Mouse (Mus musculus): ENCODE measurements at regions not wholly inside any gene's neighbourhood (a gene's known extent, or its start where the extent isn't known, plus 50 kb on each side); places are given as distances from the start of the nearest gene placed in this dataset.

DNA sequence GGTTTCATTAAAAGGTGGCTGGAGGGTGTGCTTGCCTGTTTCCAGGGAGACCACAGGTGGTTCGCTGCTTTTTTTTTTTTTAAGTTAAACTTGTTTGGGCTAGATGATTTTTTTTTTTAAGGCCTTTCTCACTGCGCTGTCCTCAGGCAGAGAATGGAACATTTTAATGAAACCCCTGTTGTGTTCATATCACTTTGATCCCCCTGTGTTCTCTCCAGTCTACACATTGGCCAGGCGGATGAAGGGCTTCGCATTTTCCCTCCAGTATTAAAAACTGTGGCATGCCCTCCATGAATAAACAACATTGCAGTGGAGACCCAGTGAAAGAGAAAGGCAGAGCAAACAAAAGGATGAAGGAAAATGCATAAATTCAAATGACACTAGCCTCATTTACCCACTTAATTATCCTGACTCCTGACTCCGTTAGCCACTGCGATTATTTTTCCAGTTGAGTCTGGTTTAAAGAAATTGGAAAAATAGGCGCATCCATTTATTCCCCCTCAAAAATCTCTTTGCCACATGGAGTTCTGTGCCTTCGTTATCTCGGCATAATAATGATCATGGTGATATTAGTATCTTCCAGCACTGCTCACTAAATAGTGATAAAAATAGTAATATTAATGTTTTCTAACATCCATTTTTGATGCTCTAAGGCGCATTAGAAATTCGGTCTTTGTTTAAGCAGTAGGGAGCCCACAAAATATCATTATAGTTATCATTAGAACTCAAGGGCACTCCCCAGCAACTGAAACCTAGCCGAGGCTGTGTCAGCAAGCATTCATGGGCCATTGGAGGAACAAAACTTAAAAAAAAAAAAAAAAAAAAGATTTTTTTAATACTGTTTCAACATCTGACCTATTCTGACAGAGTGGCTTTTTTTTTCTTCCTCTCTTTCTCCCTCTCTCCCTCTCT, 618.0 kb downstream of the Tfap2b start:
- Histone ChIP-seq H3K4me1 (replicated peaks; ENCODE audit: low read depth, low read length) (no peaks in the 10 kb centered on the region), H3K9me3 (ENCODE audit: low read length) (no peaks in the 10 kb centered on the region), H3K36me3 (ENCODE audit: insufficient read depth, low read length) (no peaks in the 10 kb centered on the region), H3K27me3 (ENCODE audit: insufficient read depth, low read length) (no peaks in the 10 kb centered on the region), H3K4me3 (replicated peaks; ENCODE audit: low read length) (no peak overlapping the region)
- TF ChIP-seq NANOG (IDR thresholded peaks at IDR 0.05; ENCODE audit: borderline replicate concordance, low read length) (no peak), CTCF (conservative IDR thresholded peaks at IDR 0.05; ENCODE audit: low read length) (no peak), POU5F1 (IDR thresholded peaks at IDR 0.05; ENCODE audit: borderline replicate concordance, low read length) (no peak)

DNA sequence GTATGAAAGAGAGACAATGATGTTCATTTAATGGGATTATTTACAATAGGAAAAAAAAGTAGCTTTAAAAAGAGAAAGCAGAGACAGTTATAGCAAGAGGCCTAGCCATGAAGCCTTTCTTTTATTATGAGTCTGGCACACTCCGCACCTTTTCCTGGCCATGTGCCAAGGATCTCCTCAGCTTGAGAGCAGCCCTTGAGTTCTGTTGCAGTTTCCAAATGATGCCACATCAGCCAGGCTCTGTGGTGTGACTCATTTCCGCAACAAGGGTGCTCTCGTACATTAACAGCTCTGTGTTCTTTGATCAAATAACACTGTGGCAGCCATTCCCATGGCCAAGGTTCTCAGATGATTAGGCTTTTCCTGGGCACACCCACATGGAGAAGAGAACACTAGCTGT, 641.2 kb downstream of the Tfap2b start:
- Histone ChIP-seq H3K9me3 (ENCODE audit: low read length) (no peaks in the 10 kb centered on the region), H3K4me1 (replicated peaks; ENCODE audit: low read depth, low read length) (no peaks in the 10 kb centered on the region), H3K36me3 (ENCODE audit: insufficient read depth, low read length) (no peaks in the 10 kb centered on the region), H3K27me3 (ENCODE audit: insufficient read depth, low read length) (no peaks in the 10 kb centered on the region), H3K4me3 (replicated peaks; ENCODE audit: low read length) (no peak overlapping the region)
- TF ChIP-seq CTCF (conservative IDR thresholded peaks at IDR 0.05; ENCODE audit: low read length) (no peak), POU5F1 (IDR thresholded peaks at IDR 0.05; ENCODE audit: borderline replicate concordance, low read length) (no peak), NANOG (IDR thresholded peaks at IDR 0.05; ENCODE audit: borderline replicate concordance, low read length) (no peak)

DNA sequence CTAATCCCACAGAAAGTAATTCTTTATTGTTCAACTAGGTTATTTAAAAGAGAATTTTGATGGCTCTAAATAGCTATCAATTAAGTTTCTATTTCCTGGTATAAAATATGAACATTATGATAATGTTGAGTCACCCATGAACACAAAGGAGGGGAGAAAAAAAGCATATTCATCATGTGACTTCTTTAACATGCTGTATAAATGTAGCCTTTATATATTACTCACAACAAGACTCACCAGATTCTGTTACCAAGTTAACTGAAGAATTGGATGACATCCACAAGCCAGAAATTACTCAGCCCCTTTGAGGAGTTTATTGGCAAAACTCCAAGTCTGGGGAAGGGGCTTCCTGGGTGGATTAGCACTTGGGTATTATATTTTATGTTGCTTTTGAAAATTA, 648.5 kb downstream of the Tfap2b start:
- no peak overlapping the region for H3K4me3 ChIP-seq (replicated peaks; ENCODE audit: low read length)
- TF ChIP-seq POU5F1 (IDR thresholded peaks at IDR 0.05; ENCODE audit: borderline replicate concordance, low read length) (no peak), NANOG (IDR thresholded peaks at IDR 0.05; ENCODE audit: borderline replicate concordance, low read length) (no peak), CTCF (conservative IDR thresholded peaks at IDR 0.05; ENCODE audit: low read length) (no peak)
- H3K4me1 ChIP-seq (replicated peaks; ENCODE audit: low read depth, low read length): no peaks in the 10 kb centered on the region
- H3K36me3 ChIP-seq (ENCODE audit: insufficient read depth, low read length): no peaks in the 10 kb centered on the region
- no peaks in the 10 kb centered on the region for H3K27me3 ChIP-seq (ENCODE audit: insufficient read depth, low read length)
- no peaks in the 10 kb centered on the region for H3K9me3 ChIP-seq (ENCODE audit: low read length)

DNA sequence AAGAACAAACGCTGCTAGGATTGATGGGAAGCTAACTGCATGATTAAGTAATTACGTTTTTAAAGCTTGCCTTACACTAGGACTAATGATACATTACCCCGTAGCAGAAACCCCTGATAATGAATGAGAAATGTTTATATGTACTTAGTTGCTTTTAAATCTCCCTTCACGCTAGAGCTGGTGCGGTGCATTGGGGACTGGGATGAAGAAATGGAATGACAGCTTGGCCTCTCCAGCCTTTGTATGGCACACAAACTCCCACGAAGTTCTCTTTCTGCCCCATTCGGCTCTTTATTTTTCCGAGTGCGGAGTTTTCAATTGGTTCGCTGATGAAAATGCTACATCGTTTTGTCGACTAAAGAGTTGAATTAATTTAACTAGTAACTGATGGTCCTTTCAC, 659.8 kb downstream of the Tfap2b start:
- Histone ChIP-seq H3K36me3 (ENCODE audit: insufficient read depth, low read length) (no peaks in the 10 kb centered on the region), H3K27me3 (ENCODE audit: insufficient read depth, low read length) (no peaks in the 10 kb centered on the region), H3K4me1 (replicated peaks; ENCODE audit: low read depth, low read length) (no peaks in the 10 kb centered on the region), H3K4me3 (replicated peaks; ENCODE audit: low read length) (no peak overlapping the region), H3K9me3 (ENCODE audit: low read length) (no peaks in the 10 kb centered on the region)
- TF ChIP-seq CTCF (conservative IDR thresholded peaks at IDR 0.05; ENCODE audit: low read length) (no peak), POU5F1 (IDR thresholded peaks at IDR 0.05; ENCODE audit: borderline replicate concordance, low read length) (no peak), NANOG (IDR thresholded peaks at IDR 0.05; ENCODE audit: borderline replicate concordance, low read length) (no peak)

DNA sequence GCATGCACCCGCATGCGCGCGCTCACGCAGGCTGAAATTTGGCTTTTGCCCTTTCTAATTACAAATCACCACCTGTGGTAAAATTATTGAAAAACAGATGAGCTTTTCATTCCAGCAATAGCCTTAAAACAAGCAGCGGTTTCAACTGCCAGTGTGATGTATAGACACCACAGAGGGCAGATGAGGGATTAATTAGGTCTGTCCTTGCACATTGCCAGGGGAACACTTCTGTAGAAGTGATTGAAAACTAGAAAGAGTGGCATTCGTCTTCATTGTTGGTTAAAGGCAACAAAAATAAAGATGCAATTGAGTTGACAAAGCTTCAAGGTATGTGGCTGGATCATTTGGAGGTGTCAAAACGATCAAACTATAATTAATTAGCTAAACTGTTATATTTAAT, 672.5 kb downstream of the Tfap2b start:
- TF ChIP-seq CTCF (conservative IDR thresholded peaks at IDR 0.05; ENCODE audit: low read length) (no peak), POU5F1 (IDR thresholded peaks at IDR 0.05; ENCODE audit: borderline replicate concordance, low read length) (no peak), NANOG (IDR thresholded peaks at IDR 0.05; ENCODE audit: borderline replicate concordance, low read length) (no peak)
- Histone ChIP-seq H3K36me3 (ENCODE audit: insufficient read depth, low read length) (no peaks in the 10 kb centered on the region), H3K27me3 (ENCODE audit: insufficient read depth, low read length) (no peaks in the 10 kb centered on the region), H3K4me1 (replicated peaks; ENCODE audit: low read depth, low read length) (no peaks in the 10 kb centered on the region), H3K4me3 (replicated peaks; ENCODE audit: low read length) (no peak overlapping the region), H3K9me3 (ENCODE audit: low read length) (no peaks in the 10 kb centered on the region)

DNA sequence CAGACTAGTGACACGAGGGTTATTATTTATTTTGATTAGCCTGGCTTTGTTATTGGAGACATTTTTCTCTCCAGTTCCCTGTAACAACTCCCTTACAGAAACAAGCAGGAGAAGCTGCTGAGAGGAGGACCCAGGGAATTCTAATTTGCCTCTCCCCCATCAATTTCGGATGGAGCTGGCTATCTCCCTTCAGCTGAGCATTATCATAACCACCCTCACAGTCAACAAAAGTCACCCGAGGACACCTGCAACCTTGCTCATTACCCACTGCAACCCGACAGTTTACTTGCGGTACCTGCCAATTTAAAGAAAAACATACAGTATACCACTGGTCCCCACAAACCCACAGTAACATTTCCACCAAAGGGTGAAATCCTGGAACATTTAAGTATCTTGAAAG, 690.7 kb downstream of the Tfap2b start:
- Histone ChIP-seq H3K4me3 (replicated peaks; ENCODE audit: low read length) (no peak overlapping the region), H3K36me3 (ENCODE audit: insufficient read depth, low read length) (no peaks in the 10 kb centered on the region), H3K4me1 (replicated peaks; ENCODE audit: low read depth, low read length) (no peaks in the 10 kb centered on the region), H3K27me3 (ENCODE audit: insufficient read depth, low read length) (no peaks in the 10 kb centered on the region), H3K9me3 (ENCODE audit: low read length) (no peaks in the 10 kb centered on the region)
- TF ChIP-seq CTCF (conservative IDR thresholded peaks at IDR 0.05; ENCODE audit: low read length) (no peak), NANOG (IDR thresholded peaks at IDR 0.05; ENCODE audit: borderline replicate concordance, low read length) (no peak), POU5F1 (IDR thresholded peaks at IDR 0.05; ENCODE audit: borderline replicate concordance, low read length) (no peak)

DNA sequence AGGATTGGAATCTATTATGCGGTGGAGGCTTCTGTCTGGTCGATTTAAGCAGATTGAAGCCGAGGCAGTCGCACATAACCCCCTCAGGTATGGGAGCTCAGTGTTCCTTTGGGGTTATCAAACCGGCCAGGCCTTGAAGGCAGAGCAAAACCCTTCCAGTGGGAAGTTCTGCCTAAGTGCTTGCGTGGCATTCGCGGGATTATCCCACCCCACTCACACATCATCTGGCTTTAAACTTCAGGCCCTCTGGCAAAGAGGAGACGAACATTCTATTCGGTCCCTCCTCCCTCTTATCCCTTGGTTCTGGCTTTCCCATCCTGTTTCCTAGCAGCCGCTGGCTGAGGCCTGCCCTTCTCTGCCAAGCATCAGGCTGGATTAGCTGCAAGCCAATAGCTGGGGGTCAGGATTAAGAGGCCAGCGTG, 691.2 kb downstream of the Tfap2b start:
- Histone ChIP-seq H3K9me3 (ENCODE audit: low read length) (no peaks in the 10 kb centered on the region), H3K4me3 (replicated peaks; ENCODE audit: low read length) (no peak overlapping the region), H3K36me3 (ENCODE audit: insufficient read depth, low read length) (no peaks in the 10 kb centered on the region), H3K27me3 (ENCODE audit: insufficient read depth, low read length) (no peaks in the 10 kb centered on the region), H3K4me1 (replicated peaks; ENCODE audit: low read depth, low read length) (no peaks in the 10 kb centered on the region)
- no peak for TF ChIP-seq POU5F1 (IDR thresholded peaks at IDR 0.05; ENCODE audit: borderline replicate concordance, low read length)
- TF ChIP-seq NANOG (IDR thresholded peaks at IDR 0.05; ENCODE audit: borderline replicate concordance, low read length): no peak
- no peak for TF ChIP-seq CTCF (conservative IDR thresholded peaks at IDR 0.05; ENCODE audit: low read length)

DNA sequence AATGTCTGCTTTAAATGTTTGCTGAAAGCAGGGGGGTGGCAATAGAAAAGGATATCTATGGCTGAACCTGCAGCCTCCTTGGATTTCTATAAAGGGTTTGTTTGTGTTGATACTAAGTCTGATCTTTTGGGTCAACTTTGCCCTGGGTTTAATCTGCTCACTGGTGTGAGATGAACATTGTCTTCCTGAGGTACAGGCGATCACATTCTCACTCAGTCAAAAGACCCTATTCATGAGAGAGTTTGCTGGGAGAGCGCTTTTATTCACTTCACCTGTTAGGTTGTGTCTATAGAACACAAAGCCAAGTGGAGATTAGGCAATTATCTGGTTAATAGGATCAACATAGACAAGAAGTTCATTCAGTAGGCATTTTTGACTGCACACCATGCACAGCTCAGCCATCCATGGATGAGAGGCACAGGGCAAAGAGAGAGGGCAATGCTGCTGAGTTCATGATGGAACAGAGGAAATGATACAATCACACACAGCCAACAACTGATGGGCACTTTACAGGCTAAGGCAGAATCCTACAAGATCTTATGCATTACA, 692.3 kb downstream of the Tfap2b start:
- no peak for TF ChIP-seq CTCF (conservative IDR thresholded peaks at IDR 0.05; ENCODE audit: low read length)
- no peak for TF ChIP-seq NANOG (IDR thresholded peaks at IDR 0.05; ENCODE audit: borderline replicate concordance, low read length)
- no peak for TF ChIP-seq POU5F1 (IDR thresholded peaks at IDR 0.05; ENCODE audit: borderline replicate concordance, low read length)
- H3K9me3 ChIP-seq (ENCODE audit: low read length): no peaks in the 10 kb centered on the region
- H3K27me3 ChIP-seq (ENCODE audit: insufficient read depth, low read length): no peaks in the 10 kb centered on the region
- H3K36me3 ChIP-seq (ENCODE audit: insufficient read depth, low read length): no peaks in the 10 kb centered on the region
- H3K4me3 ChIP-seq (replicated peaks; ENCODE audit: low read length): no peak overlapping the region
- H3K4me1 ChIP-seq (replicated peaks; ENCODE audit: low read depth, low read length): no peaks in the 10 kb centered on the region

Measured in E14TG2a.4 (cell line).